Mouse (Mus musculus) layer of hippocampus, postnatal 36 days (tissue): ENCODE measurements around the gene Cdc7. TPM values are rescaled to one million over a fixed set of nuclear protein-coding genes. Genes with fewer than 3 reads are reported as not detected.

Source experiments
- DNase-seq, 2 experiments: peaks; one replicate each; pipeline ENCODE4 v3.0.0; 2022
- total RNA-seq, 2 experiments: library from RNA; stranded (reverse); gene quantifications; 2 replicates each; pipeline ENCODE4 v1.2.3; 2021

Cdc7 gene
- total RNA-seq, 2 experiments from 2014 or later, result 16.4 to 21.1 TPM

GRCm38 (mm10) chr5:107025371-107025770 lies 61.2 kb downstream of the Cdc7 start:
- no peak for DNase-seq

GRCm38 (mm10) chr5:107025809-107026208 lies 61.7 kb downstream of the Cdc7 start:
- no peak for DNase-seq

- DNase-seq, result no peak
Observed at GRCm38 (mm10) chr5:107027616-107028015, 63.5 kb downstream of the Cdc7 start.

- DNase-seq, result no peak
Observed at GRCm38 (mm10) chr5:107028557-107028956, 64.4 kb downstream of the Cdc7 start.

GRCm38 (mm10) chr5:107029801-107030200 lies 65.7 kb downstream of the Cdc7 start:
- no peak for DNase-seq

GRCm38 (mm10) chr5:107030821-107031220 lies 66.7 kb downstream of the Cdc7 start:
- no peak for DNase-seq

Other genes starting within 250 kb of the Cdc7 start
- 1 to 10 TPM; 1.7 to 2.0 TPM for gene Hfm1, start 38.0 kb upstream of the Cdc7 start, total RNA-seq